Mouse (Mus musculus): Measurements from ENCODE around the gene Tanc1. TPM values are rescaled to one million over a fixed set of nuclear protein-coding genes. Genes with fewer than 3 reads are reported as not detected.

The Tanc1 gene
- total and polyA plus RNA-seq, 3 experiments = 0.03 to 6.9 (median 0.49) TPM

DNA sequence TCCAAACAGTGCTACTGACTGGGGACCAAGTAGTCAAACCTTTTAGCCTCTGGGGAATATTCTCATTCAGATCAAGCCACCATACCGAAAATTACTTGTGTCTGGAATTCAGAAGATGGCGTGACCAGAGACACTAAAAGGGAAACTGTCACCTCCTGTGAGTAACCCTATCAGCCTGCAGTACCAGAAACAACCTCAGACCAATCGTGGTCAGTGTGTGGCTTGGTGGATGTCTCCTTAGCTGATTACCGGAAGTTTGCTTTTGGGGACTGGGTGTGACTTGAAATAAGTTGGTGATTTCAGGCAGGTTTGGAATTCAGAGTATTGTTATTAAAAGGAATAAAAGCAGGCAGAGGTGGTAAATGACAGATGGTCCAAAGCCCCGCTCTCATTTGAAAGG is 40.9 kb downstream of the Tanc1 start:
- no peaks in the 10 kb centered on the region for H3K9me3 ChIP-seq (replicated peaks)
- ATAC-seq (ENCODE audit: extremely low read depth, insufficient number of reproducible peaks, low FRiP score, poor library complexity, severe bottlenecking) = no peak
- no peak overlapping the region for H3K4me3 ChIP-seq (ENCODE audit: low read depth, low read length)
- no peaks in the 10 kb centered on the region for H3K4me1 ChIP-seq (ENCODE audit: insufficient read depth, low read depth, low read length)
- 0 out of 2 replicates have a peak, but pooled peaks cover 2% of the 10 kb centered on the region for H3K27me3 ChIP-seq (ENCODE audit: insufficient read depth, low read length)
- DNase-seq (ENCODE audit: low spot score) = no peak
- no peaks in the 10 kb centered on the region for H3K36me3 ChIP-seq (replicated peaks)
- TF ChIP-seq POLR2AphosphoS5 (IDR thresholded peaks at IDR 0.05; ENCODE audit: insufficient replicate concordance, low read depth, low read length) (no peak), GATA1 (IDR thresholded peaks at IDR 0.05; ENCODE audit: borderline replicate concordance, low read length) (no peak), CTCF (IDR thresholded peaks at IDR 0.05; ENCODE audit: low read depth, low read length) (no peak), GATA2 (IDR thresholded peaks at IDR 0.05; ENCODE audit: borderline replicate concordance, low read depth, low read length) (no peak), TAL1 (conservative IDR thresholded peaks at IDR 0.05; ENCODE audit: low read depth, low read length) (no peak)

DNA sequence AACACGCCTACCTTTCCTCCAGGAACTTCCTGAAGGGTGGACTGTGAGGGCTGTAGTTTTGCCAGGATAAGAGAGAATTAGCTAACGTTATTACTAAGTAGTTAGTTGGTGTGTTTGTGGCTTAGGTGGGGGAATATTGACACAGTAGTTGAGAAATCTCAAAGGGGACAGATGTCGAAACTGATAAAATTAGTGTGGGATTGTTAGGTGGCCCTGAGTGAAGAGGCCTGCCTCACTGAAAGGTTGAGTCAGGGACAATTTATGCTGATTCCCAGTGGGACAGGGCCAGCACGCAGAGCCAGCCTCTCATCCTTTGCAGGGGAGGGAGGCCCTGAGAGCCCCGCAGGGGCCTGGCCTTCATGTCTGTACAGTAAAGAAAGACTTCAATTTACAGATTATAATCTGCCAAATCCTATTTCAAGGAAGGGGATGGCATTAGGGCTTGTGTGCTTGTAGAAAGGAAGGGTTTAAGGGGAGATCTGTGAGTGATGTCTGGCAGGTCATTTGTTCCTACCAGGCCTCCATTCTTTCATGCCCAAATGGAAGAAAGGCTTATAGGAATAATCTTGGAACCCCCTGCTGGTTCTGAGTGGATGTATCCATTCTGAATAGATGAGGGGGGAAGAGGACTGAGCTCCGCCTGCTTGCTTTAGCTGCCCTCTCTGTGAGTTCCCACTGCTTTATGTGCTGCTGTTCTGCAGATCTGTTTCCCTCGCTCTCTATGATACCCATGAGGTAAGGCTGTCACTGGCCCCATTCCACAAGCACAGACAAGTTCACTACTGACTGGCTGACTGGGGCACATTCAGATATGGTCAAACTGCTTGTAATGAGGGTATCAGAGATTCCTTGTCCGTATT is 41.7 kb downstream of the Tanc1 start:
- ATAC-seq (ENCODE audit: extremely low read depth, insufficient number of reproducible peaks, low FRiP score, poor library complexity, severe bottlenecking) = no peak
- 0 out of 2 replicates have a peak, but pooled peaks cover 2% of the 10 kb centered on the region for H3K27me3 ChIP-seq (ENCODE audit: insufficient read depth, low read length)

DNA sequence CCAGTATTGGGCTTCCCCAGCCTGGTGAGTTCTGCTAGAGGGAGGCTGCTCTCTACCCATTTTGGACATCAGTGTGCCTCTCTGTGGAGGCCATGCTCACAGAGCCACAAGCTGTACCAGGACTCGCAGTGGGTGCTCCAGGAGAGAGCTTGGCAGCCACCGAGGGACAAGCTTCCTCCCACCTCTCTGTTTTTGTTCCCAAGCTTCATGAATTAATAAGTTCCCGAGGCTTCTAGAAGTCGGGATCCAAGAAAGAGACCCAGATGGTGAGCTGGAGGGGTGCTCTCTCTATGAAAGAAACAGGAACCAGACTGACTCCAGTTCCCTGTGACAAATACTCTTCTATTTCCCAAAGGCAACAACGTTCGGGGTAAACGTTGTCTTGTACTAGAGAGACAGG is 43.6 kb downstream of the Tanc1 start:
- H3K9me3 ChIP-seq (replicated peaks) = no peaks in the 10 kb centered on the region
- H3K36me3 ChIP-seq (replicated peaks) = no peaks in the 10 kb centered on the region
- H3K4me1 ChIP-seq (ENCODE audit: insufficient read depth, low read depth, low read length) = no peaks in the 10 kb centered on the region
- H3K27me3 ChIP-seq (ENCODE audit: insufficient read depth, low read length) = 0 out of 2 replicates have a peak, but pooled peaks cover 2% of the 10 kb centered on the region
- no peak for ATAC-seq (ENCODE audit: extremely low read depth, insufficient number of reproducible peaks, low FRiP score, poor library complexity, severe bottlenecking)
- no peak overlapping the region for H3K4me3 ChIP-seq (ENCODE audit: low read depth, low read length)
- DNase-seq (ENCODE audit: low spot score) = no peak
- TF ChIP-seq GATA1 (IDR thresholded peaks at IDR 0.05; ENCODE audit: borderline replicate concordance, low read length) = no peak
- TF ChIP-seq POLR2AphosphoS5 (IDR thresholded peaks at IDR 0.05; ENCODE audit: insufficient replicate concordance, low read depth, low read length) = no peak
- no peak for TF ChIP-seq TAL1 (conservative IDR thresholded peaks at IDR 0.05; ENCODE audit: low read depth, low read length)
- TF ChIP-seq CTCF (IDR thresholded peaks at IDR 0.05; ENCODE audit: low read depth, low read length) = no peak
- no peak for TF ChIP-seq GATA2 (IDR thresholded peaks at IDR 0.05; ENCODE audit: borderline replicate concordance, low read depth, low read length)

More for the DNA sequence above, 41.7 kb downstream of the Tanc1 start:
- Histone ChIP-seq H3K36me3 (replicated peaks) (no peaks in the 10 kb centered on the region), H3K4me1 (ENCODE audit: insufficient read depth, low read depth, low read length) (no peaks in the 10 kb centered on the region), H3K4me3 (ENCODE audit: low read depth, low read length) (no peak overlapping the region), H3K9me3 (replicated peaks) (no peaks in the 10 kb centered on the region)
- no peak for DNase-seq (ENCODE audit: low spot score)
- TF ChIP-seq TAL1 (conservative IDR thresholded peaks at IDR 0.05; ENCODE audit: low read depth, low read length) (no peak), POLR2AphosphoS5 (IDR thresholded peaks at IDR 0.05; ENCODE audit: insufficient replicate concordance, low read depth, low read length) (no peak), CTCF (IDR thresholded peaks at IDR 0.05; ENCODE audit: low read depth, low read length) (no peak), GATA1 (IDR thresholded peaks at IDR 0.05; ENCODE audit: borderline replicate concordance, low read length) (no peak)

- Histone ChIP-seq H3K4me3 (ENCODE audit: low read depth, low read length) (no peak overlapping the region), H3K4me1 (ENCODE audit: insufficient read depth, low read depth, low read length) (no peaks in the 10 kb centered on the region), H3K27me3 (ENCODE audit: insufficient read depth, low read length) (peaks cover 2% of the 10 kb centered on the region; the same call in 1 of the 2 replicates), H3K36me3 (replicated peaks) (no peaks in the 10 kb centered on the region), H3K9me3 (replicated peaks) (no peaks in the 10 kb centered on the region)
- no peak for DNase-seq (ENCODE audit: low spot score)
- no peak for ATAC-seq (ENCODE audit: extremely low read depth, insufficient number of reproducible peaks, low FRiP score, poor library complexity, severe bottlenecking)
- TF ChIP-seq GATA2 (IDR thresholded peaks at IDR 0.05; ENCODE audit: borderline replicate concordance, low read depth, low read length) (no peak), GATA1 (IDR thresholded peaks at IDR 0.05; ENCODE audit: borderline replicate concordance, low read length) (no peak), CTCF (IDR thresholded peaks at IDR 0.05; ENCODE audit: low read depth, low read length) (no peak), TAL1 (conservative IDR thresholded peaks at IDR 0.05; ENCODE audit: low read depth, low read length) (no peak), POLR2AphosphoS5 (IDR thresholded peaks at IDR 0.05; ENCODE audit: insufficient replicate concordance, low read depth, low read length) (no peak)
These were observed 44.8 kb downstream of the Tanc1 start for GRCm38 (mm10) chr2:59656680-59657079.

DNA sequence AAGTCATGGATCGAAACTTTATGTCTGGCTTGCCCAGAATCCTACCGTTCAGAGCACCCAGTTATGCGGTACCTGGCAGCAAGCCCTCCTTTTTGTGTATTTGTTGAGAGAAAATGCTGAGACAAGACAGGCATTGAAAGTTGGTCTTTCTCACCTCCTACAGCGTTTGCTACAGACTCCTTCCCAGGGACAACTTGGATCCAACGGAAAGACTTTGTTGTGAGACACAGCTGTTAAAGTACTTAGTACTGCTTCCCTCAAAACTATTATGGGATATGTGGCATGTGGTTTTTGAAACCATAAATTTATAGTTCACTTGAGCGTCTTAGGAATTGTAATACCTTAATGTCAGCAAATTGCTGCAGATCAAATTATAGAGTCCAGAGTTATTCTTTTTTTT is 47.8 kb downstream of the Tanc1 start:
- H3K4me3 ChIP-seq (ENCODE audit: low read depth, low read length) = no peak overlapping the region
- ATAC-seq (ENCODE audit: extremely low read depth, insufficient number of reproducible peaks, low FRiP score, poor library complexity, severe bottlenecking) (no peak), DNase-seq (ENCODE audit: low spot score) (no peak)
- no peaks in the 10 kb centered on the region for H3K4me1 ChIP-seq (ENCODE audit: insufficient read depth, low read depth, low read length)
- H3K36me3 ChIP-seq (replicated peaks) = no peaks in the 10 kb centered on the region
- peaks cover 2% of the 10 kb centered on the region; the same call in 1 of the 2 replicates for H3K27me3 ChIP-seq (ENCODE audit: insufficient read depth, low read length)
- TF ChIP-seq TAL1 (conservative IDR thresholded peaks at IDR 0.05; ENCODE audit: low read depth, low read length) = no peak
- TF ChIP-seq CTCF (IDR thresholded peaks at IDR 0.05; ENCODE audit: low read depth, low read length) = no peak
- no peak for TF ChIP-seq GATA1 (IDR thresholded peaks at IDR 0.05; ENCODE audit: borderline replicate concordance, low read length)
- no peak for TF ChIP-seq GATA2 (IDR thresholded peaks at IDR 0.05; ENCODE audit: borderline replicate concordance, low read depth, low read length)
- TF ChIP-seq POLR2AphosphoS5 (IDR thresholded peaks at IDR 0.05; ENCODE audit: insufficient replicate concordance, low read depth, low read length) = no peak
- no peaks in the 10 kb centered on the region for H3K9me3 ChIP-seq (replicated peaks)

Measured in G1E (cell line).